Mouse (Mus musculus) ES-E14 (cell line): ENCODE results near the gene Zbtb20.

Source experiments
- CHD2 ChIP-seq: IDR thresholded peaks from 2 replicates; pipeline ENCODE4 v1.6.1; 2014; ENCODE audit warnings: mild to moderate bottlenecking, low read depth, low read length, inconsistent platforms
- MAFK ChIP-seq: IDR thresholded peaks from 2 replicates; pipeline ENCODE4 v1.6.1; 2014; ENCODE audit warnings: mild to moderate bottlenecking, low read depth, low read length, inconsistent platforms; ENCODE audit not compliant: insufficient read depth

DNA sequence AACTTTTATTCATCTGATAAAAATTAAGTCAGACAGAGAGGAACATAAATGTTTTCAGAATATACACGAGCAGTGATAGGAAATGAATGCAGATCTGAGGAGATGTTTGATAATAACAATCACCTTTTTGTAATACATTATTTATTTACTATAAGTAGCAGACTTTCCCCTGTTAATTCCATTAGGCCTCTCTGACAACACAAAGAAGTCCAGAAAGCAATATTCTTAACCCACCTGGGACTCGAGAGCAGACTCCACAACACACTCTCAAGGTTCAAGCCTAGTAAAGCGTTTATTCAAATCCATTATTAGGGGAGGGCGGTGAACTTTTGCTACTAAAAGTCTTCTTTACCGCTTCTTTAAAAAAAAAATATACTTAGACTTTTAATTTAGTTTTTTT, 33.2 kb downstream of the Zbtb20 start:
- TF ChIP-seq MAFK = no peak
- TF ChIP-seq CHD2 = no peak
